Mouse (Mus musculus): ENCODE data around the gene Smarcb1. TPM values are rescaled to one million over a fixed set of nuclear protein-coding genes. Genes with fewer than 3 reads are reported as not detected.
"Not testable (repeated sequence)": the region's sequence is repeated elsewhere in the genome, so short reads cannot be mapped to it uniquely, and the experiment has no call there.

Smarcb1 gene
- polyA plus RNA-seq, 1 experiment from 2014 or later = 109 TPM

- Histone ChIP-seq H3K4me3 (ENCODE audit: low read depth, low read length) (peak within 1 kb of the TSS; percentile 63), H3K4me2 (replicated peaks; ENCODE audit: low read depth, low read length) (peak within 1 kb of the TSS; percentile 85), H3K9ac (replicated peaks; ENCODE audit: low read depth) (peak within 1 kb of the TSS; percentile 34; the same call in 1 of the 2 replicates), H3K27ac (ENCODE audit: low read length) (peak within 1 kb of the TSS; percentile 71)
- peak; percentile 93 for DNase-seq (ENCODE audit: low spot score)
- not testable (repeated sequence) for H3K36me3 ChIP-seq (ENCODE audit: insufficient read depth, low read length); H3K9me3 ChIP-seq (ENCODE audit: low read length); H3K27me3 ChIP-seq (replicated peaks; ENCODE audit: insufficient read depth, low read length); H3K4me1 ChIP-seq (ENCODE audit: insufficient read depth, low read depth, low read length)
- 0% methylated on average over 33 of the region's 46 CpGs for WGBS
- ATAC-seq = peak; percentile 99
- TF ChIP-seq CTCF (IDR thresholded peaks at IDR 0.05) = peak; percentile 35
Observed at GRCm38 (mm10) chr10:75859786-75860470, 61.5 kb downstream of the Smarcb1 start, which contains the start of gene Mif. Gene Mif (minus strand): TSS chr10:75860240.

- peak; percentile 37 for ATAC-seq
- H3K9me3 ChIP-seq (ENCODE audit: low read length) = no peaks in the 10 kb centered on the region
- WGBS = 2% methylated on average over 26 of the region's 27 CpGs
- TF ChIP-seq CTCF (IDR thresholded peaks at IDR 0.05) (no peak; the same call in 1 of the 2 replicates), EP300 (IDR thresholded peaks at IDR 0.05) (no peak)
- H3K4me3 ChIP-seq (ENCODE audit: low read depth, low read length) = peak overlapping the region; percentile 63
- no peak overlapping the region for H3K9ac ChIP-seq (replicated peaks; ENCODE audit: low read depth)
- peak; percentile 63 for DNase-seq (ENCODE audit: low spot score)
- no peaks in the 10 kb centered on the region for H3K36me3 ChIP-seq (ENCODE audit: insufficient read depth, low read length)
- 0 out of 2 replicates have a peak overlapping the region, but pooled peaks have one; percentile 71 for H3K27ac ChIP-seq (ENCODE audit: low read length)
- peak overlapping the region; percentile 85 for H3K4me2 ChIP-seq (replicated peaks; ENCODE audit: low read depth, low read length)
- no peaks in the 10 kb centered on the region for H3K27me3 ChIP-seq (replicated peaks; ENCODE audit: insufficient read depth, low read length)
- peaks cover 4% of the 10 kb centered on the region; the same call in 1 of the 2 replicates for H3K4me1 ChIP-seq (ENCODE audit: insufficient read depth, low read depth, low read length)
Observed at GRCm38 (mm10) chr10:75859107-75859746, 62.2 kb downstream of the Smarcb1 start.

- Histone ChIP-seq H3K27me3 (replicated peaks; ENCODE audit: insufficient read depth, low read length) (no peaks in the 10 kb centered on the region), H3K36me3 (ENCODE audit: insufficient read depth, low read length) (no peaks in the 10 kb centered on the region), H3K4me2 (replicated peaks; ENCODE audit: low read depth, low read length) (no peak overlapping the region), H3K4me3 (ENCODE audit: low read depth, low read length) (no peak overlapping the region), H3K27ac (ENCODE audit: low read length) (no peak overlapping the region), H3K4me1 (ENCODE audit: insufficient read depth, low read depth, low read length) (peaks cover 4% of the 10 kb centered on the region; the same call in 1 of the 2 replicates), H3K9ac (replicated peaks; ENCODE audit: low read depth) (no peak overlapping the region), H3K9me3 (ENCODE audit: low read length) (no peaks in the 10 kb centered on the region)
- 95% methylated on average over 4 of the region's 4 CpGs for WGBS
- ATAC-seq (no peak), DNase-seq (ENCODE audit: low spot score) (no peak)
- TF ChIP-seq EP300 (IDR thresholded peaks at IDR 0.05) (no peak), CTCF (IDR thresholded peaks at IDR 0.05) (no peak)
Observed at GRCm38 (mm10) chr10:75857598-75857997, 63.8 kb downstream of the Smarcb1 start.

- TF ChIP-seq CTCF (IDR thresholded peaks at IDR 0.05) = no peak
- no peak for TF ChIP-seq EP300 (IDR thresholded peaks at IDR 0.05)
- Histone ChIP-seq H3K4me1 (ENCODE audit: insufficient read depth, low read depth, low read length) (peaks cover 4% of the 10 kb centered on the region; the same call in 1 of the 2 replicates), H3K4me3 (ENCODE audit: low read depth, low read length) (no peak overlapping the region), H3K27me3 (replicated peaks; ENCODE audit: insufficient read depth, low read length) (no peaks in the 10 kb centered on the region), H3K4me2 (replicated peaks; ENCODE audit: low read depth, low read length) (no peak overlapping the region), H3K27ac (ENCODE audit: low read length) (no peak overlapping the region), H3K9ac (replicated peaks; ENCODE audit: low read depth) (no peak overlapping the region), H3K36me3 (ENCODE audit: insufficient read depth, low read length) (no peaks in the 10 kb centered on the region), H3K9me3 (ENCODE audit: low read length) (no peaks in the 10 kb centered on the region)
- WGBS = 74% methylated on average over 3 of the region's 3 CpGs
- no peak for ATAC-seq
- DNase-seq (ENCODE audit: low spot score) = no peak
Observed at GRCm38 (mm10) chr10:75856976-75857375, 64.4 kb downstream of the Smarcb1 start.

- Histone ChIP-seq H3K4me3 (ENCODE audit: low read depth, low read length) (no peak overlapping the region), H3K9ac (replicated peaks; ENCODE audit: low read depth) (no peak overlapping the region), H3K36me3 (ENCODE audit: insufficient read depth, low read length) (no peaks in the 10 kb centered on the region), H3K27me3 (replicated peaks; ENCODE audit: insufficient read depth, low read length) (no peaks in the 10 kb centered on the region), H3K4me1 (ENCODE audit: insufficient read depth, low read depth, low read length) (peaks cover 4% of the 10 kb centered on the region; the same call in 1 of the 2 replicates), H3K9me3 (ENCODE audit: low read length) (no peaks in the 10 kb centered on the region), H3K27ac (ENCODE audit: low read length) (no peak overlapping the region), H3K4me2 (replicated peaks; ENCODE audit: low read depth, low read length) (no peak overlapping the region)
- WGBS = 75% methylated on average over 11 of the region's 11 CpGs
- DNase-seq (ENCODE audit: low spot score) (no peak), ATAC-seq (no peak)
- TF ChIP-seq CTCF (IDR thresholded peaks at IDR 0.05) (no peak), EP300 (IDR thresholded peaks at IDR 0.05) (no peak)
Observed at GRCm38 (mm10) chr10:75856155-75856907, 65.1 kb downstream of the Smarcb1 start.

- TF ChIP-seq CTCF (IDR thresholded peaks at IDR 0.05) (no peak), EP300 (IDR thresholded peaks at IDR 0.05) (no peak)
Observed at GRCm38 (mm10) chr10:75855416-75855981, 65.9 kb downstream of the Smarcb1 start.

More at GRCm38 (mm10) chr10:75855416-75855981, 65.9 kb downstream of the Smarcb1 start:
- Histone ChIP-seq H3K4me2 (replicated peaks; ENCODE audit: low read depth, low read length) (no peak overlapping the region), H3K27me3 (replicated peaks; ENCODE audit: insufficient read depth, low read length) (no peaks in the 10 kb centered on the region), H3K9ac (replicated peaks; ENCODE audit: low read depth) (no peak overlapping the region), H3K9me3 (ENCODE audit: low read length) (no peaks in the 10 kb centered on the region), H3K27ac (ENCODE audit: low read length) (no peak overlapping the region), H3K36me3 (ENCODE audit: insufficient read depth, low read length) (no peaks in the 10 kb centered on the region), H3K4me1 (ENCODE audit: insufficient read depth, low read depth, low read length) (peaks cover 4% of the 10 kb centered on the region; the same call in 1 of the 2 replicates), H3K4me3 (ENCODE audit: low read depth, low read length) (no peak overlapping the region)
- ATAC-seq (no peak), DNase-seq (ENCODE audit: low spot score) (no peak)
- 87% methylated on average over 15 of the region's 15 CpGs for WGBS
